Comparison of ENCODE assay signal across 19 mouse cellular contexts in the genomic region with DNA sequence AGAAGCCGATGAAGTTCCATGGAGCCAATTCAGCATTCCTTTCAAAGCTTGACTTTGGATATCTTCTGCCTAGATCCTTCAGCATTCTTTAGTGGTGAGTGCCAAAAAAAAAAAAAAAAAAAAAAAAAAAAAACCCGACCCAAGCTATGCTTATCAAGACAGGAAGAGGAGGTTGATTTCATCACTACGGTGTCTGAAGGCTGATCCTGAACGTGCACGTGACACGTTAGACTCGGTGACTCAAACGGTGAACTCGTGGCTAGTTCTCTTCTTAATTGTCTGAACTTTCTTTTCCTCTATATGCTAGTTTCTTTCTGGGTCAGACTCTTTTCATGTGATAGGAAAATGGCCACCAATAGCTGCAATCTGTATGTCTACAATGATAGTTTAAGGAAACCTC. TPM values are rescaled to one million over a fixed set of nuclear protein-coding genes. Genes with fewer than 3 reads are reported as not detected.
DNase-seq lines count a peak whose midpoint lies in the region; ATAC-seq and TF ChIP-seq lines count a peak whose summit lies in the region.
"Had no signal": no experiment of that assay in that cellular context is flagged by ENCODE, and none has a peak within 500 bp of the region (broad histone marks: within the 10 kb centered on the region; RNA-seq: fewer than 3 reads in every experiment).

No protein-coding gene starts in this region.

- 41% methylated on average over 8 of the region's 9 CpGs for WGBS in lung, postnatal 0 days
- WGBS in kidney, embryonic 16.5 days = 88% methylated on average over 8 of the region's 9 CpGs
- 87% methylated on average over 9 of the region's 9 CpGs for WGBS in forebrain, embryonic 15.5 days

- peaks cover under 1% of the 10 kb centered on the region; the same call in 1 of the 2 replicates for H3K4me1 ChIP-seq in lung, postnatal 0 days (ENCODE audit: insufficient read depth, low read depth, low read length)
- H3K4me1 ChIP-seq in embryonic fibroblast, embryonic 13.5 days (ENCODE audit: control insufficient read depth, insufficient read depth, low read length) = no peaks in the 10 kb centered on the region; the same call in 1 of the 2 replicates
- H3K4me1 ChIP-seq in kidney, embryonic 16.5 days (ENCODE audit: insufficient read depth, low read length) = peaks cover 10% of the 10 kb centered on the region
- peaks cover under 1% of the 10 kb centered on the region; the same call in 1 of the 2 replicates for H3K4me1 ChIP-seq in forebrain, embryonic 15.5 days
- H3K4me1 ChIP-seq: forebrain, embryonic 13.5 days had no signal

- H3K4me3 ChIP-seq in lung, postnatal 0 days (ENCODE audit: low read depth, low read length) = no peak overlapping the region
- no peak overlapping the region for H3K4me3 ChIP-seq in embryonic fibroblast, embryonic 13.5 days (ENCODE audit: insufficient read depth, low read length)
- no peak overlapping the region for H3K4me3 ChIP-seq in kidney, embryonic 16.5 days (ENCODE audit: low read length)
- H3K4me3 ChIP-seq in forebrain, embryonic 15.5 days = no peak overlapping the region
- H3K4me3 ChIP-seq: forebrain, embryonic 13.5 days; left cerebral cortex, adult 2 months; midbrain, embryonic 10.5 days had no signal

- no peak for TF ChIP-seq CTCF in lung, postnatal 0 days (IDR thresholded peaks at IDR 0.05)
- TF ChIP-seq CTCF in embryonic fibroblast, embryonic 13.5 days (IDR thresholded peaks at IDR 0.05; ENCODE audit: borderline replicate concordance, insufficient read depth, low read length) = no peak

- H3K36me3 ChIP-seq in lung, postnatal 0 days (ENCODE audit: insufficient read depth, low read length) = no peaks in the 10 kb centered on the region
- no peaks in the 10 kb centered on the region for H3K36me3 ChIP-seq in kidney, embryonic 16.5 days (ENCODE audit: insufficient read depth, low read length)
- H3K36me3 ChIP-seq in forebrain, embryonic 15.5 days = no peaks in the 10 kb centered on the region
- H3K36me3 ChIP-seq: midbrain, embryonic 10.5 days had no signal

- TF ChIP-seq POLR2A in embryonic fibroblast, embryonic 13.5 days (IDR thresholded peaks at IDR 0.05; ENCODE audit: low read depth, low read length) = no peak

- H3K4me2 ChIP-seq in lung, postnatal 0 days (replicated peaks; ENCODE audit: low read depth, low read length) = no peak overlapping the region
- H3K4me2 ChIP-seq in kidney, embryonic 16.5 days (replicated peaks; ENCODE audit: low read depth, low read length) = no peak overlapping the region
- no peak overlapping the region for H3K4me2 ChIP-seq in forebrain, embryonic 15.5 days (replicated peaks)
- H3K4me2 ChIP-seq: forebrain, embryonic 13.5 days had no signal

- peak; percentile 50; the same call in 1 of the 2 replicates for ATAC-seq in lung, postnatal 0 days
- no peak for ATAC-seq in kidney, embryonic 16.5 days (ENCODE audit: low FRiP score, low TSS enrichment)
- no peak for ATAC-seq in forebrain, embryonic 15.5 days (replicated peaks)
- ATAC-seq: forebrain, embryonic 13.5 days; hindbrain, embryonic 16.5 days had no signal

- no peaks in the 10 kb centered on the region for H3K9me3 ChIP-seq in lung, postnatal 0 days (ENCODE audit: low read length)
- H3K9me3 ChIP-seq in kidney, embryonic 16.5 days (ENCODE audit: low read length) = no peaks in the 10 kb centered on the region
- H3K9me3 ChIP-seq in forebrain, embryonic 15.5 days = no peaks in the 10 kb centered on the region
- H3K9me3 ChIP-seq: forebrain, embryonic 13.5 days; midbrain, embryonic 10.5 days had no signal

- no peak overlapping the region for H3K9ac ChIP-seq in lung, postnatal 0 days (replicated peaks; ENCODE audit: low read depth)
- no peak overlapping the region for H3K9ac ChIP-seq in kidney, embryonic 16.5 days (replicated peaks; ENCODE audit: low read length)
- H3K9ac ChIP-seq in forebrain, embryonic 15.5 days (replicated peaks) = no peak overlapping the region
- H3K9ac ChIP-seq: forebrain, embryonic 13.5 days had no signal

- no peaks in the 10 kb centered on the region for H3K27me3 ChIP-seq in lung, postnatal 0 days (replicated peaks; ENCODE audit: insufficient read depth, low read length)
- no peaks in the 10 kb centered on the region for H3K27me3 ChIP-seq in kidney, embryonic 16.5 days (ENCODE audit: insufficient read depth, low read length)
- peaks cover 1% of the 10 kb centered on the region; the same call in 1 of the 2 replicates for H3K27me3 ChIP-seq in forebrain, embryonic 15.5 days

- no peak for TF ChIP-seq EP300 in lung, postnatal 0 days (IDR thresholded peaks at IDR 0.05)

- peak; percentile 81 for DNase-seq in lung, postnatal 0 days (ENCODE audit: low spot score)
- no peak for DNase-seq in lung, postnatal 25 days (ENCODE audit: low spot score)
- DNase-seq in CD4-positive, CD25-positive, alpha-beta regulatory T cell, adult 2 months (ENCODE audit: low read depth, low spot score) = peak; percentile 87
- peak; percentile 59 for DNase-seq in naive thymus-derived CD4-positive, alpha-beta T cell, adult 2 months (ENCODE audit: low read depth)
- no peak for DNase-seq in urinary bladder, postnatal 36 days (ENCODE audit: low spot score in 2 of 2)
- DNase-seq: adrenal gland, postnatal 10 days; cerebellum, adult 8-10 months; embryo, embryonic 11 days; heart, postnatal 14 days; kidney, adult 8-10 months; kidney, postnatal 4 days; right cerebral cortex, postnatal 25 days had no signal

- H3K27ac ChIP-seq in lung, postnatal 0 days (ENCODE audit: low read length) = no peak overlapping the region
- H3K27ac ChIP-seq in embryonic fibroblast, embryonic 13.5 days (ENCODE audit: insufficient read depth, low read length) = peak overlapping the region; percentile 32; the same call in 1 of the 2 replicates
- H3K27ac ChIP-seq in kidney, embryonic 16.5 days (ENCODE audit: low read length) = no peak overlapping the region
- H3K27ac ChIP-seq in forebrain, embryonic 15.5 days (replicated peaks) = no peak overlapping the region
- H3K27ac ChIP-seq: forebrain, embryonic 13.5 days; left cerebral cortex, adult 2 months; midbrain, embryonic 10.5 days had no signal

RNA-seq across cellular contexts. Expression of gene Jdp2, which starts 5.9 kb away (rescaled TPM):
- polyA plus RNA-seq in lung, postnatal 0 days (2015; fragmentation: Nextera tagmentation; extraction: Ambion mirVana) = 1.2 and 1.4 TPM in 2 replicates
- 63.9 and 73.7 TPM in 2 replicates for polyA plus RNA-seq in embryonic fibroblast, embryonic 13.5 days (2011; ENCODE audit: insufficient read length, low read depth, missing spikeins)
- polyA plus RNA-seq in kidney, embryonic 16.5 days (2015; fragmentation: Nextera tagmentation; extraction: Ambion mirVana) = 0.21 and 0.32 TPM in 2 replicates
- 0.10 and 0.50 TPM in 2 replicates for polyA plus RNA-seq in forebrain, embryonic 15.5 days (2015; fragmentation: Nextera tagmentation; extraction: Ambion mirVana)
- polyA plus RNA-seq: forebrain, embryonic 13.5 days had no signal

Comparison
In these comparisons a context has a peak if more than half of its experiments do, and no peak if none do; other contexts are left out.
1. DNase-seq: peak in lung, postnatal 0 days (single experiment), CD4-positive, CD25-positive, alpha-beta regulatory T cell, adult 2 months (single experiment) and naive thymus-derived CD4-positive, alpha-beta T cell, adult 2 months (single experiment); none in lung, postnatal 25 days (single experiment) and urinary bladder, postnatal 36 days (0 of 2).
2. RNA of gene Jdp2, which starts 5.9 kb away (polyA plus RNA-seq): 63.9 to 73.7 TPM in embryonic fibroblast, embryonic 13.5 days; 1.2 to 1.4 TPM in lung, postnatal 0 days, 0.21 to 0.32 TPM in kidney, embryonic 16.5 days and 0.10 to 0.50 TPM in forebrain, embryonic 15.5 days; every median in the first group is over 10 times any median in the second.